Mouse (Mus musculus) cerebellum, adult 11 months (tissue): Measurements from ENCODE around the gene Foxi2.

Experiments used
- DNase-seq: peaks from one replicate; pipeline ENCODE4 v3.0.0; 2022

Gene Foxi2

GRCm38 (mm10) chr7:135410237-135410965, at the start of gene Foxi2:
TSS of gene Foxi2 (plus strand) at chr7:135410308.
- no peak for DNase-seq

- no peak for DNase-seq
Measured at GRCm38 (mm10) chr7:135364606-135365005, 45.5 kb upstream of the Foxi2 start.

GRCm38 (mm10) chr7:135376048-135376447, 34.1 kb upstream of the Foxi2 start:
- no peak for DNase-seq

- DNase-seq: no peak
Measured at GRCm38 (mm10) chr7:135376932-135377331, 33.2 kb upstream of the Foxi2 start.

GRCm38 (mm10) chr7:135378331-135378730, 31.8 kb upstream of the Foxi2 start:
- no peak for DNase-seq

GRCm38 (mm10) chr7:135389039-135389438, 21.1 kb upstream of the Foxi2 start:
- DNase-seq: no peak

GRCm38 (mm10) chr7:135392949-135393542, 17.1 kb upstream of the Foxi2 start:
- DNase-seq: no peak

- DNase-seq: no peak
Measured at GRCm38 (mm10) chr7:135394436-135394835, 15.7 kb upstream of the Foxi2 start.

GRCm38 (mm10) chr7:135395242-135395641, 14.9 kb upstream of the Foxi2 start:
- DNase-seq: no peak

GRCm38 (mm10) chr7:135397096-135397495, 13.0 kb upstream of the Foxi2 start:
- no peak for DNase-seq

GRCm38 (mm10) chr7:135397874-135398273, 12.2 kb upstream of the Foxi2 start:
- no peak for DNase-seq

GRCm38 (mm10) chr7:135403416-135403815, 6.7 kb upstream of the Foxi2 start:
- peak; percentile 38 for DNase-seq

GRCm38 (mm10) chr7:135406761-135407160, 3.3 kb upstream of the Foxi2 start:
- no peak for DNase-seq

- DNase-seq: no peak
Measured at GRCm38 (mm10) chr7:135408501-135408900, 1.6 kb upstream of the Foxi2 start.

- no peak for DNase-seq
Measured at GRCm38 (mm10) chr7:135412357-135412756, 2.2 kb downstream of the Foxi2 start.

- no peak for DNase-seq
Measured at GRCm38 (mm10) chr7:135428840-135429239, 18.7 kb downstream of the Foxi2 start.

- DNase-seq: no peak
Measured at GRCm38 (mm10) chr7:135430903-135431302, 20.8 kb downstream of the Foxi2 start.

GRCm38 (mm10) chr7:135443903-135444302, 33.8 kb downstream of the Foxi2 start:
- DNase-seq: no peak

- DNase-seq: no peak
Measured at GRCm38 (mm10) chr7:135451340-135451739, 41.2 kb downstream of the Foxi2 start.

GRCm38 (mm10) chr7:135452366-135452765, 42.3 kb downstream of the Foxi2 start:
- DNase-seq: no peak

GRCm38 (mm10) chr7:135453690-135454089, 43.6 kb downstream of the Foxi2 start:
- no peak for DNase-seq
